Mouse (Mus musculus): ENCODE data around the gene Erfe.

- TF ChIP-seq CTCF (conservative IDR thresholded peaks at IDR 0.05; ENCODE audit: insufficient read depth, insufficient read length, low read depth, low read length) (no peak), POLR2A (IDR thresholded peaks at IDR 0.05; ENCODE audit: low read depth, low read length) (peak; percentile 33)
Measured at GRCm38 (mm10) chr1:91413030-91413506, 46.8 kb downstream of the Erfe start.
